Mouse (Mus musculus): ENCODE results near the gene Rad51b. TPM values are rescaled to one million over a fixed set of nuclear protein-coding genes. Genes with fewer than 3 reads are reported as not detected.
A peak's percentile ranks its signal among the peaks of the same experiment; 100 is the strongest.

Rad51b gene
- total RNA-seq, 2 experiments from 2014 or later = 0.36 TPM; not detected in 1

- DNase-seq (ENCODE audit: extremely low spot score in 1 of 2, low spot score in 2 of 2) = no peak
- intact Hi-C loops (cut with DNase I) = no loop called here
- Histone ChIP-seq H3K27ac (no peak overlapping the region), H3K4me3 (no peak overlapping the region)
- no peak for TF ChIP-seq CTCF (IDR thresholded peaks at IDR 0.05)
These were observed 530.2 kb downstream of the Rad51b start for GRCm38 (mm10) chr12:79827233-79827692.

DNA sequence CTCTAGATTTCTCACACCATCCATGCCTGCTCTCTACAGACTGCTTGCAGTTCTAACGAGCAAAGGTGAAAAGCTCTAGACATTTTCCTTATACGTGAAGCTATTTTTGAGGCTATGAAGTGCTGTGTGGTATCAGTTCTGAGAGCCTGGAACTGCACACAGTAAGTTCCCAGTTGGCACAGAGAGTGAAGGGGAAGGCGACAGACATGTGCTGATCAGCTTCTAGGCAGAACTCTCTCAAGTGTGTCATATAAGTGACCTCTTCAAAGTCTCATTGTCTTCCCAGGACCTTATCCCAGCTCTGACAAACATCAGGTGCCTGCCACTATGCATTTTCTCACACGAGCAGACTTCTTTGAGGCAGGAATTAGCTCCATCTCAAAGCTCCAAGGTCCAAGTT, 530.7 kb downstream of the Rad51b start:
- no peak for DNase-seq (ENCODE audit: extremely low spot score in 1 of 2, low spot score in 2 of 2)
- intact Hi-C loops (cut with DNase I) = no loop called here
- Histone ChIP-seq H3K4me3 (no peak overlapping the region), H3K27ac (no peak overlapping the region)
- no peak for TF ChIP-seq CTCF (IDR thresholded peaks at IDR 0.05)

DNA sequence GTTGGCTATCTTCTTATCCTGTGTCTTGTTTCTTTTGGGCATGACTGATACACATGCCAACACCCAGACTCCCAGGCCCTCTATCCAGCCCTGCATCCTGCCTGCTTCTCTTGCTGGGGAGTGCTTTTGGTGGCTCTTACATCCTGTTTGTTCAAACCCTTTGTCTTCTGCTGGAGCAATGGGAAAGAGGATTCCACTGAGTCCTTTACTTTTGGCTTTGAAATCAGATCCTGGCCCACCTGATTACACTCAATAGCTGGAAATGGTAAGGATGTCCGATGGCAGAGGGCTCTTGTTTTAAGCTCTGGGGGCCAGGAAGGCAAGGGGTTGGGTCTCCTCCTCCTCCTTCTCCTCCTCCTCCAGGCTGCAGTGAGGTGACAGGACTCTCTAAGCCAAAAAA, 533.6 kb downstream of the Rad51b start:
- Histone ChIP-seq H3K27ac (no peak overlapping the region), H3K4me3 (no peak overlapping the region)
- DNase-seq (ENCODE audit: extremely low spot score in 1 of 2, low spot score in 2 of 2) = no peak
- intact Hi-C loops (cut with DNase I) = no loop called here
- TF ChIP-seq CTCF (IDR thresholded peaks at IDR 0.05) = no peak

DNA sequence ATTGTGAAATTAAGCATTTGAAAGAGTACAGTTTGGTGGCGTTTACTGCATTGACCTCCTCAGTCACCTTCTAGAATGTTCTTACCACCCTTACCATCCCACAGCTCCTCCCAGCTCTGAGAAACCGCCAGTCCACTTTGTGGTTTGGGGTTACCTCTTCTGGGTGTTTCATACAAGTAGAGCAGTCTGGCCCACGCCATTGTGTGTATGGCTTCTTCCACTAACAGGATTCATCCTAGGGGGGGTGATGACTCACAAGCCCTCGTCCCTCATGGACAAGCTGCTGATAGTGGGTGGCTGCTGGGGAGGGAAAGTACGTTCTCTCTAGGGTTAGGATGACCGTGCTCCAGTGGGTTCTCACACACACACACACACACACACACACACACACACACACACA, 535.5 kb downstream of the Rad51b start:
- H3K4me3 ChIP-seq = no peak overlapping the region
- intact Hi-C loops (cut with DNase I) = no loop called here
- TF ChIP-seq CTCF (IDR thresholded peaks at IDR 0.05) = no peak
- peak in 1 of 2 experiments; percentile 20 for DNase-seq (ENCODE audit: extremely low spot score in 1 of 2, low spot score in 2 of 2)
- no peak overlapping the region for H3K27ac ChIP-seq

- intact Hi-C loops (cut with DNase I) = no loop called here
- no peak for TF ChIP-seq CTCF (IDR thresholded peaks at IDR 0.05)
- Histone ChIP-seq H3K27ac (no peak overlapping the region), H3K4me3 (no peak overlapping the region)
- no peak for DNase-seq (ENCODE audit: extremely low spot score in 1 of 2, low spot score in 2 of 2)
These were observed 538.4 kb downstream of the Rad51b start for GRCm38 (mm10) chr12:79835521-79835920.

DNA sequence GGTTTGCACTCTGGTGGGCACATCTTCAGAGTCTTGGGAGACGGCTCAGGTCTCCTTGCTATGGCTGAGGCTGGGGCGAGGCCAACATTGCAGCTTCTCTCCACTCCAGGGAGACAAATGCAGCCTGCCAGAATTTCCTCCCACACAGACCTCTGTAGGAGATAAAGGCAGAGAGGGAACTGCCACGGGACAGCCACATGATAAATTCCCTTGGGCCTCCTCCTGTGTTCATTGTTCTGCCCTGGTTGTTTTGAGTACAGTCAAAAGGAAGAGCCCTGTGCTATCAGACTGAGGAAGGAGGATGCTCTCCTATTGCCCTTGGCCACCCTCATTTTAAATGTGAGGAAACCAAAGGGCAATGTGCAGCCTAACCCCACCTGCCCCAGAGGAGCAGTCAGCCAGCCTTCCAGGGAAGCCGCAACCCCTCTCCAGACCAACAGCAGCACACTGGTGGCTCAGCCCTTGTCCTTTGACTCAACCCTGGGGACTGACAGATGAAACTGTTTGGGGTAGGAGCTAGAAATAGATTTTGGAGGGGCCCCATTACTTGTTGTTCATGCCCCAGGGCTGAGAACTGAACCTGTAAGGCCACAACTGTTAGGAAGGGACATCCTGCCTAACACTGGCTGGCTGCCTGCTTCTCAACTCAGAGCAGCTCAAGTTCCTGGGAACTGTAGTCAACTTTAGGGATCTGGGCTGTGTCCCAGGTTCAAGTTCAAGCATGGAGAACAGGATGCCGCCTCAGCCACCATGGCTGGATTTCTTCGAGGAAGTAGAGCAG, 541.3 kb downstream of the Rad51b start:
- Histone ChIP-seq H3K27ac (no peak overlapping the region), H3K4me3 (no peak overlapping the region)
- peak; percentile 32 to 33 for DNase-seq (ENCODE audit: extremely low spot score in 1 of 2, low spot score in 2 of 2)
- intact Hi-C loops (cut with DNase I) = no loop called here
- no peak for TF ChIP-seq CTCF (IDR thresholded peaks at IDR 0.05)

DNA sequence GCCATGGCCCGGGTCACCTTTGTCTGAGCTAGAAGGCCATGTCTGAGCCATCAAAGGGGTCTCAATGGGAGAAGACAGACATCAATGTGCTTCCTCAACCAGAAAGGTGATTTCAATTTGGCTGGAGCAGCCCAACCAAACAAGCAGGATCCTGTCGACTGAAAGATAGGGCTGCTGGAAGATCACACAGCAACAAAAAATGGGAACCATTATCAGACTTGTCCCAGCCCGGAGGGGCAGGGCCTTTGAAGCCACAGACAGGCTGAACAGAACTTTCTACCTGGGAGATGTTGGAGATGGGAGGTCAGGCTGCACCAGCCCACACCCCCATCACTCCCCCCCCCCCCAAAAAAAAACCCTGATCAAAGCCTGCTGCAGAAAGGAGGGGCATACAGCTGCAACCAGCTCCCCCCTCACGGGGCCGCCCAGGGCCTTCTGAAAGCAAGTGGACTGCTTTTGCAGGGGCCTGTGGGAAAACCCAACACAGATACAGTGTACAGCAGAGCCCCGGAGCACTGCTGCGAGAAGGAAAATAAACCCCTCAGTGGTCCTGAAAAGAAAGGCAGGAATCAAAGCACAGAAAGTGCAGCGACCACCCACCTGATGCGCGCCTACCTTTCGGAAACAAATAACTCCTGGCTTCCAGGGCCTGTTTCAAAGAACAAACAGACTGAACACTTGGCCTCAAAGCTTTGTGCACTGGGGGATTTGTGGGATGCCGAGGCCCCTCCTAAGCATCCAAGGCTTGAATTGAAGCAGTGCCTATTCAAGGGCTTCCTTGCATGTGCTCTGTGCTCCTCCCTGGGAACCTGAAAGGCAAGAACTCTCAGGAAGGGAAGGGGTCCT, 542.2 kb downstream of the Rad51b start:
- H3K4me3 ChIP-seq = no peak overlapping the region
- DNase-seq (ENCODE audit: extremely low spot score in 1 of 2, low spot score in 2 of 2) = no peak
- TF ChIP-seq CTCF (IDR thresholded peaks at IDR 0.05) = no peak
- no peak overlapping the region for H3K27ac ChIP-seq
- intact Hi-C loops (cut with DNase I) = no loop called here

DNA sequence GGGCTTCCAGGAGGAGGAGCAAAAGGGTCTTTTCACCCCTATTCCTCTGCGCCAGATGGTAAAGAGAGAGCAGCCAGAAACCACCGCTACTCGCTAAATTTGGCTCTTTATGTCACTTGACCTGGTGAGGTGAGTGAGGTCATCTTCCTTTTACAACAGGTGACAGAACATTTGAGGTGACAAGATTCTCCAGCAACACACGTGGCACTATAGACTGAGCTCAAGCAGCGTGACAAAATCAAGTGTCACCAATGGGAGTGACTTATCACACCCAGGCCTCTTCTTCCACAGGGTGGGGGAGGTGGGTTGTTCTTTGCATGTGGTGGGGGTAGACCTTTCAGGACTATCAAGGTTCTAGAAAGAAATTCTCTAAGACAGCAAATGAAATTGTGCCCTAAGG, 543.4 kb downstream of the Rad51b start:
- Histone ChIP-seq H3K4me3 (no peak overlapping the region), H3K27ac (no peak overlapping the region)
- no peak for TF ChIP-seq CTCF (IDR thresholded peaks at IDR 0.05)
- DNase-seq (ENCODE audit: extremely low spot score in 1 of 2, low spot score in 2 of 2) = no peak
- intact Hi-C loops (cut with DNase I) = no loop called here

- Histone ChIP-seq H3K4me3 (no peak overlapping the region), H3K27ac (no peak overlapping the region)
- intact Hi-C loops (cut with DNase I) = no loop called here
- TF ChIP-seq CTCF (IDR thresholded peaks at IDR 0.05) = no peak
- DNase-seq (ENCODE audit: extremely low spot score in 1 of 2, low spot score in 2 of 2) = no peak
These were observed 544.2 kb downstream of the Rad51b start for GRCm38 (mm10) chr12:79841248-79841647.

DNA sequence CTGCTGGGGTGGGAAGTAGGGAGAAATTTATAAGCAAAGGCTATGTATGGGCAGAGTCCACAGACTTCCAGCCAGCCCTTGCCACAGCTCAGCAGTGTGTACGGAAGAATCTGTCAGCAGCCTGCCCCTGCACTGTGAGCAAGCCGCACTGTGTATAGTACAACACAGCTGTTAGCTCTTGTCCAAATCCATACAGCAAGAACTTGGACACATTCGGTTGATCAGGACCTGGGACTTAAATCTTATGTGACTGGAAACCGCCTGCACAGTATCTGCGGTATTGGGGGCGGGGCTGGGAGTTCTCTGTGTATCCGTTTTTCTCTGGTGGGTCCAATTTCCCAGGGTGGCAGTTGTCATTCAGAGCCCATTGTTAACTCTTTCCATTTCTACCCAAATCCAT, 545.2 kb downstream of the Rad51b start:
- intact Hi-C loops (cut with DNase I) = no loop called here
- H3K4me3 ChIP-seq = no peak overlapping the region
- peak in 1 of 2 experiments; percentile 23 for DNase-seq (ENCODE audit: extremely low spot score in 1 of 2, low spot score in 2 of 2)
- no peak overlapping the region for H3K27ac ChIP-seq
- TF ChIP-seq CTCF (IDR thresholded peaks at IDR 0.05) = no peak

- intact Hi-C loops (cut with DNase I) = no loop called here
- no peak overlapping the region for H3K27ac ChIP-seq
- no peak overlapping the region for H3K4me3 ChIP-seq
- no peak for DNase-seq (ENCODE audit: extremely low spot score in 1 of 2, low spot score in 2 of 2)
- TF ChIP-seq CTCF (IDR thresholded peaks at IDR 0.05) = no peak
These were observed 545.9 kb downstream of the Rad51b start for GRCm38 (mm10) chr12:79843002-79843401.

GRCm38 (mm10) chr12:79843496-79843895, 546.4 kb downstream of the Rad51b start:
- no peak for DNase-seq (ENCODE audit: extremely low spot score in 1 of 2, low spot score in 2 of 2)
- H3K4me3 ChIP-seq = no peak overlapping the region
- intact Hi-C loops (cut with DNase I) = no loop called here
- no peak overlapping the region for H3K27ac ChIP-seq
- no peak for TF ChIP-seq CTCF (IDR thresholded peaks at IDR 0.05)

Measured in left cerebral cortex, adult 2 months (tissue).